Mouse (Mus musculus) lung, postnatal 0 days (tissue): ENCODE data around the gene Cfap97d2.
A peak's percentile ranks its signal among the peaks of the same experiment; 100 is the strongest.

Experiments
- CTCF ChIP-seq: IDR thresholded peaks from 2 replicates; pipeline ENCODE4 v1.5.1; 2016; ENCODE audit warnings: antibody characterized with exemption, mild to moderate bottlenecking
- EP300 ChIP-seq: IDR thresholded peaks from 2 replicates; pipeline ENCODE4 v1.6.1; 2016; ENCODE audit warnings: antibody characterized with exemption, mild to moderate bottlenecking, control low read depth

DNA sequence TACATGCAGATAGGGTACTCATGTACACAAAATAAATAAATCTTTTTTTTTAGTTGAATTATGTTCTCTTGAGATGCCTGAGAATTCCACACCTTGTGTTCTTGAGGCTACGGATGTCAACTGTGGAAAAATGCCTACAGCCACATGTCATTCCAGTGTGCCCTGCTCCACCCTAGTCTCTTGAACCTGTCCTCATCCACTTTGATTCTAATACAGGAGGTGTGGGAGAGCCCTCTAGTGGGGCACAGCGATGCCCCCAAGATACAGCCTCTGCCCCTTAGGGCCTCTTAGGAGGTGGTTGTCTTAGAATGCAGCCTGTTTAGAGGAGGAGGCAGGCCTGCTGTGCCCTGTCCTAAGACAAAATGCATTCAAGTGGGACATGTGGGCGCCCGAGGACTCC, 17.7 kb upstream of the Cfap97d2 start:
- TF ChIP-seq CTCF (peak; percentile 53), EP300 (peak; percentile 21; the same call in 1 of the 2 replicates)
